ENCODE assay signal across 8 mouse cellular contexts in the genomic region with DNA sequence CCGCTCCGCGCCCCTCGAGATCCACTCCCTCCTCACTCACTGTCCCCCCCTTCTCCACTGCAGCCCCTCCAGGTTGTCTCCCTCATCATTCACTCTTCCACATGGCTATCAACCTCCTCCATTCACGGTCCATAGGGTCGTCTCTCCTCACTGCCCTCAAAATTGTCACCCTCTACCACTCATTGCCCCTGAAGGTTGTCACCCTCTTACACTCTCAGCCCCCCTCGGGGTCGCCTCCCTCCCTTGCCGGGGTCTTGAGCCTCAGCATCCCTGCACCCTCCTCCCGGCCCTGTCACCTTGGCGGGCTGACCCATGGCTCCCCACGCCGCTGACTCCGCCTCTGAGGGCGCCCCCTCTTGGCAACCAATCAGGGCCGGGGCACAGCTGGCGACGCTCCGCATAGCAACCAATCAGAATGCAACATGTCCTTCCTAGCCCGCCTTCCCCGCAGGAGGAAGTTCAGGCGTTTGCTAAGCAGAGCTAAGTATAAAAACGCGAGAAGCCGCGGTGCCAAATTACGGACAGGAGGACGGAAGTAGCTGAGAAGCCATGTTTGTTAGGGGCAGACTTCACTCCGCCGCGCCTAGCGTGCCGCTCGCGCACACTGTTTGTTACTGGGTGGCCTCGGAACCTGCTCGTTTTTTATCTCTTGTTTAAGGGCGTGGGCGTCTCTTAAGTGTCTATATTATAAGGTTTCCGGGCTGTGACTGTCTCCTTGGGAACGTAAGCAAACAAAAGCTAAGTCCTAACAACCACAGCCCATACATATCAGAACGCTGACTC. TPM values are rescaled to one million over a fixed set of nuclear protein-coding genes. Genes with fewer than 3 reads are reported as not detected.
DNase-seq lines count a peak whose midpoint lies in the region; ATAC-seq lines count a peak whose summit lies in the region.

A gene (minus strand): TSS at position 661 of the 783 bp plus-strand sequence.

- peak; percentile 93 for ATAC-seq in inflammation-experienced regulatory T-cells, adult 6 months
- ATAC-seq in megakaryocyte-erythroid progenitor cell, adult 5-6 weeks (replicated peaks; ENCODE audit: low FRiP score, low TSS enrichment, poor library complexity, severe bottlenecking): peak; percentile 97

- DNase-seq in adrenal gland, adult (ENCODE audit: inconsistent age in 2 of 2, low spot score in 1 of 2): peak; percentile 98
- peak; percentile 98 for DNase-seq in embryo, embryonic 10.5 days (ENCODE audit: low spot score)
- DNase-seq in gastrocnemius, postnatal 14 days: peak; percentile 97
- DNase-seq in left cerebral cortex, postnatal 10 days (ENCODE audit: extremely low spot score in 1 of 2, low spot score in 2 of 2): peak; percentile 97
- peak; percentile 96 for DNase-seq in right cerebral cortex, postnatal 25 days
- DNase-seq in urinary bladder, postnatal 4 days (ENCODE audit: low spot score in 2 of 2): peak; percentile 95 to 96

- intact Hi-C loops in gastrocnemius, postnatal 14 days (cut with DNase I; ENCODE audit: low total_unique reads): loop anchor here (5.0 kb wide), 1 partner anchor 158 kb away; no protein-coding TSS in a partner anchor
- intact Hi-C loops in left cerebral cortex, postnatal 10 days (cut with DNase I): loop anchor here (2.0 to 10.0 kb wide), 2 partner anchors 74 to 296 kb away; a partner anchor contains a TSS

RNA-seq across cellular contexts. Expression of the gene that starts here (rescaled TPM):
- 10 to 100 TPM; 17.3 to 20.6 TPM for total RNA-seq in gastrocnemius, postnatal 14 days (2021)
- polyA plus RNA-seq in inflammation-experienced regulatory T-cells, adult 6 months (2017; shearing (Covaris generic)): 1 to 10 TPM; 3.4 to 6.4 (median 3.7) TPM
- 10 to 100 TPM; 22.1 to 25.0 TPM for total RNA-seq in left cerebral cortex, postnatal 10 days (2021)
- total RNA-seq in megakaryocyte-erythroid progenitor cell, adult 5-6 weeks (2014; fragmentation: Nextera tagmentation): 6.1 and 11.0 TPM in 2 replicates
- 1.9 and 11.9 TPM in 2 replicates for total RNA-seq in megakaryocyte-erythroid progenitor cell, adult 5-6 weeks (2017)

Comparison
In these comparisons a context has a peak if more than half of its experiments do, and no peak if none do; other contexts are left out.
1. Peak in every context shown above with its lines: DNase-seq and ATAC-seq.